Mouse (Mus musculus): ENCODE data around the gene Ankrd60. TPM values are rescaled to one million over a fixed set of nuclear protein-coding genes. Genes with fewer than 3 reads are reported as not detected.

Ankrd60 gene
- polyA plus RNA-seq, 1 experiment from 2014 or later, result not detected

- peaks cover 7% of the 10 kb centered on the region for H3K4me1 ChIP-seq (ENCODE audit: control insufficient read depth, insufficient read depth, low read depth, low read length)
- H3K27me3 ChIP-seq (replicated peaks; ENCODE audit: control insufficient read depth, insufficient read depth, low read length), result no peaks in the 10 kb centered on the region
- WGBS, result 70% methylated on average over 10 of the region's 10 CpGs
- H3K36me3 ChIP-seq (ENCODE audit: control insufficient read depth, insufficient read depth, low read length), result no peaks in the 10 kb centered on the region
- ATAC-seq, result peak; percentile 81
- H3K4me3 ChIP-seq (ENCODE audit: low read length), result no peak overlapping the region
- no peak overlapping the region for H3K9ac ChIP-seq (ENCODE audit: low read depth, low read length)
- H3K9me3 ChIP-seq (ENCODE audit: control insufficient read depth, low read length), result no peaks in the 10 kb centered on the region
- no peak overlapping the region for H3K4me2 ChIP-seq (ENCODE audit: low read length)
- H3K27ac ChIP-seq (ENCODE audit: low read depth, low read length), result no peak overlapping the region
These were observed 30.1 kb upstream of the Ankrd60 start for GRCm38 (mm10) chr2:173608020-173608958.

DNA sequence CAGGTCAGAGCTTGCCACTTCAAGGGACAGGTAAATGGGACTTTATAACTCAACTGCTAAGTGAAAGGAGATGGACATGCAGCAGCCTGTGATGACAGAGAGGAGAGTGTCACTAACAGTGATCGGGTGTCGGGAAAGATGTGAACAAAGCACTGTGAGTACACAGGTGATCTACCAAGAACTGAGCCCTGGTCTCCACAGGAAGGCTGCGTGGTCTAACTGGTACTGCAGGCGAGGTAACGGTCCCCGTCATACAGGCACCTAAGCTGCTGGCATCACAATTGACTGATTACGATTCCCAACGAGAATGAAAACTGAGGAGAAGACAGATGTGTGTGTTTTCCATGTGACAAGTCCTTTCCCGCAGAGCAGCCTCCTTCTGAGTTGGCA lies 28.2 kb upstream of the Ankrd60 start:
- H3K27ac ChIP-seq (ENCODE audit: low read depth, low read length), result no peak overlapping the region
- H3K27me3 ChIP-seq (replicated peaks; ENCODE audit: control insufficient read depth, insufficient read depth, low read length), result no peaks in the 10 kb centered on the region
- no peaks in the 10 kb centered on the region for H3K36me3 ChIP-seq (ENCODE audit: control insufficient read depth, insufficient read depth, low read length)
- 61% methylated on average over 9 of the region's 9 CpGs for WGBS
- H3K4me2 ChIP-seq (ENCODE audit: low read length), result no peak overlapping the region
- peak; percentile 9; the same call in 1 of the 2 replicates for ATAC-seq
- peaks cover 7% of the 10 kb centered on the region for H3K4me1 ChIP-seq (ENCODE audit: control insufficient read depth, insufficient read depth, low read depth, low read length)
- H3K9ac ChIP-seq (ENCODE audit: low read depth, low read length), result no peak overlapping the region
- H3K9me3 ChIP-seq (ENCODE audit: control insufficient read depth, low read length), result no peaks in the 10 kb centered on the region; the same call in 1 of the 2 replicates
- no peak overlapping the region for H3K4me3 ChIP-seq (ENCODE audit: low read length)

DNA sequence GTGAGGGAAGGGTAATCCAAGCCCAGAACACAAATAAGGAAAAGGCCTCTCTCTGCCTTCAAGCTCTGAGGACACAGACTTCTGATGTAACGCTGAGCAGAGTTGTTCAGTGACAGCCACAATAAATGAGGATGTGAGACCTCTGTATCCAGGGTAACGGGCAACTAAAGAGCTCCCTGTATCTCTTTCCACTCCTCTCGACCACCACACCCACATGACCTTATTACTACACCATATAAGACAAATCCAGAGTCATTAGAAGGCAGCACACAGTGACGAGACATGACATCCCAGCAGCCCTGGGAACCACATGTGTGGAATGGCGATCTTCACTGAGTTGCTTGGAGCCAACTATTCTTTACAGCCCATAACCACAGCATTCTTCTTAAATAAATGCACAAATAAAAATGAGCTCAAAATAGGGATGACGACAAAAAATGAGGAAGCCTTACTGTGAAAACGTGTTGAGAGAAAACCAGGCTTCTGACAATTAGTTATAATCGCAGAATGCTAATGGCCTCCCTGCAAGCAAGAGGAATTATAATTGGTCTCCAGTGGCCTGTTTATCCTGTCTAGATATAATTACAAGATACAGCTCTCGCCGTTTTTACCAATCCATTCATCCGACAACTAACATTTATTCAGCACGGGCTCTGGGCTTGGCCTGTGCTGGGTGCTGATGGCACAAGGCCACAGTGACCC lies 27.7 kb upstream of the Ankrd60 start:
- H3K9me3 ChIP-seq (ENCODE audit: control insufficient read depth, low read length), result no peaks in the 10 kb centered on the region; the same call in 1 of the 2 replicates
- no peak overlapping the region for H3K27ac ChIP-seq (ENCODE audit: low read depth, low read length)
- 35% methylated on average over 12 of the region's 12 CpGs for WGBS
- H3K4me2 ChIP-seq (ENCODE audit: low read length), result no peak overlapping the region
- peaks cover 7% of the 10 kb centered on the region for H3K4me1 ChIP-seq (ENCODE audit: control insufficient read depth, insufficient read depth, low read depth, low read length)
- H3K4me3 ChIP-seq (ENCODE audit: low read length), result no peak overlapping the region
- H3K36me3 ChIP-seq (ENCODE audit: control insufficient read depth, insufficient read depth, low read length), result no peaks in the 10 kb centered on the region
- peak; percentile 40; the same call in 1 of the 2 replicates for ATAC-seq
- H3K9ac ChIP-seq (ENCODE audit: low read depth, low read length), result no peak overlapping the region
- H3K27me3 ChIP-seq (replicated peaks; ENCODE audit: control insufficient read depth, insufficient read depth, low read length), result no peaks in the 10 kb centered on the region

DNA sequence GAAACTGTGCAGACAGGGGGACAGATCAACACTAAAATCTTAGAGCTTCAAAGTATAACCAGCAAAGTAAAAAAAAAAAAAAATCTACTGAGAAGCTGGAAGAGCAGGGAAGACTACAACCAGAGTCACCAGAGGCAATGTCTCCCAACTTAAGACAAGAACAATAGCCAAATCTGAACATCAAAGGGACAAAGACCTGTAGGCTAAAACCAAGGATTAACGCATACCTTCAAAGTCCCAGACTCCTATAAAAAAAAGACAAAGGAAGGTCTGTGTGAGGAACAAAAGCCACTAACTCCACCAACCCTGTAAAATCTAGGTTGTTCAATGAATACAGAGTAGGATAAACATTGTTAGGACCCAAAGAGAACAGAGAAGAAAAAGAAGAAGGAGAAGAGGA lies 23.7 kb upstream of the Ankrd60 start:
- no peak overlapping the region for H3K9ac ChIP-seq (ENCODE audit: low read depth, low read length)
- WGBS, result 96% methylated on average over 1 of the region's 1 CpGs
- H3K4me1 ChIP-seq (ENCODE audit: control insufficient read depth, insufficient read depth, low read depth, low read length), result peaks cover 4% of the 10 kb centered on the region
- no peak overlapping the region for H3K4me3 ChIP-seq (ENCODE audit: low read length)
- H3K9me3 ChIP-seq (ENCODE audit: control insufficient read depth, low read length), result no peaks in the 10 kb centered on the region; the same call in 1 of the 2 replicates
- 0 out of 2 replicates have a peak, but pooled peaks cover 2% of the 10 kb centered on the region for H3K36me3 ChIP-seq (ENCODE audit: control insufficient read depth, insufficient read depth, low read length)
- H3K27me3 ChIP-seq (replicated peaks; ENCODE audit: control insufficient read depth, insufficient read depth, low read length), result no peaks in the 10 kb centered on the region
- no peak overlapping the region for H3K27ac ChIP-seq (ENCODE audit: low read depth, low read length)
- no peak for ATAC-seq
- no peak overlapping the region for H3K4me2 ChIP-seq (ENCODE audit: low read length)

- ATAC-seq, result no peak
- Histone ChIP-seq H3K9me3 (ENCODE audit: control insufficient read depth, low read length) (no peaks in the 10 kb centered on the region), H3K4me1 (ENCODE audit: control insufficient read depth, insufficient read depth, low read depth, low read length) (no peaks in the 10 kb centered on the region), H3K9ac (ENCODE audit: low read depth, low read length) (no peak overlapping the region), H3K36me3 (ENCODE audit: control insufficient read depth, insufficient read depth, low read length) (no peaks in the 10 kb centered on the region), H3K4me3 (ENCODE audit: low read length) (no peak overlapping the region), H3K27ac (ENCODE audit: low read depth, low read length) (no peak overlapping the region), H3K27me3 (replicated peaks; ENCODE audit: control insufficient read depth, insufficient read depth, low read length) (no peaks in the 10 kb centered on the region), H3K4me2 (ENCODE audit: low read length) (no peak overlapping the region)
- 45% methylated on average over 10 of the region's 10 CpGs for WGBS
These were observed 17.2 kb upstream of the Ankrd60 start for GRCm38 (mm10) chr2:173595374-173595781.

- H3K36me3 ChIP-seq (ENCODE audit: control insufficient read depth, insufficient read depth, low read length), result no peaks in the 10 kb centered on the region
- WGBS, result 74% methylated on average over 11 of the region's 11 CpGs
- H3K4me3 ChIP-seq (ENCODE audit: low read length), result no peak overlapping the region
- no peaks in the 10 kb centered on the region for H3K4me1 ChIP-seq (ENCODE audit: control insufficient read depth, insufficient read depth, low read depth, low read length)
- H3K4me2 ChIP-seq (ENCODE audit: low read length), result no peak overlapping the region
- H3K27ac ChIP-seq (ENCODE audit: low read depth, low read length), result no peak overlapping the region
- no peaks in the 10 kb centered on the region for H3K27me3 ChIP-seq (replicated peaks; ENCODE audit: control insufficient read depth, insufficient read depth, low read length)
- ATAC-seq, result no peak
- no peaks in the 10 kb centered on the region for H3K9me3 ChIP-seq (ENCODE audit: control insufficient read depth, low read length)
- no peak overlapping the region for H3K9ac ChIP-seq (ENCODE audit: low read depth, low read length)
These were observed 16.3 kb upstream of the Ankrd60 start for GRCm38 (mm10) chr2:173594313-173595063.

DNA sequence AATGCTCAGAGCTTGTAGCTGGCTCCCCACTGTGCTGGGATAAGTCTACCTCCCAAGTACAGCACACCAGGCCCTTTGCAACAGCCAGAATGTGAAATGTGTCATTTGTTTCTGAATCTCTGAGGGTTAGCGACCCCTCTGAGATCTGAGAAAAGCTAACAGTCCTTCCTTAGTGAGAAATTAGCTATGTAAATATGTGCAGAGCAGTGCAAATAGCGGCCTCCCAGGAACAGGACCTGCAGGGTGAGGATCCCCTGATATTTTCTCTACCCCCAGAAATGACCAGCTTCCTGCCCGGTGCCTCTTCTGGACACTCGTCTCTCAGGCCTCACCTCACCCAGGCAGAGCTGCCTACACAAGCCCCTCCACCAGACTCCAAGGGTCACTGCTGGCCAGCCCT lies 15.7 kb upstream of the Ankrd60 start:
- no peaks in the 10 kb centered on the region for H3K9me3 ChIP-seq (ENCODE audit: control insufficient read depth, low read length)
- H3K4me2 ChIP-seq (ENCODE audit: low read length), result no peak overlapping the region
- H3K36me3 ChIP-seq (ENCODE audit: control insufficient read depth, insufficient read depth, low read length), result no peaks in the 10 kb centered on the region
- no peak overlapping the region for H3K4me3 ChIP-seq (ENCODE audit: low read length)
- H3K4me1 ChIP-seq (ENCODE audit: control insufficient read depth, insufficient read depth, low read depth, low read length), result no peaks in the 10 kb centered on the region
- H3K27ac ChIP-seq (ENCODE audit: low read depth, low read length), result no peak overlapping the region
- 55% methylated on average over 4 of the region's 4 CpGs for WGBS
- H3K27me3 ChIP-seq (replicated peaks; ENCODE audit: control insufficient read depth, insufficient read depth, low read length), result no peaks in the 10 kb centered on the region
- ATAC-seq, result no peak
- no peak overlapping the region for H3K9ac ChIP-seq (ENCODE audit: low read depth, low read length)

GRCm38 (mm10) chr2:173592781-173593180 lies 14.6 kb upstream of the Ankrd60 start:
- H3K9me3 ChIP-seq (ENCODE audit: control insufficient read depth, low read length), result no peaks in the 10 kb centered on the region
- H3K4me1 ChIP-seq (ENCODE audit: control insufficient read depth, insufficient read depth, low read depth, low read length), result no peaks in the 10 kb centered on the region
- H3K9ac ChIP-seq (ENCODE audit: low read depth, low read length), result no peak overlapping the region
- no peaks in the 10 kb centered on the region for H3K36me3 ChIP-seq (ENCODE audit: control insufficient read depth, insufficient read depth, low read length)
- H3K4me3 ChIP-seq (ENCODE audit: low read length), result no peak overlapping the region
- no peaks in the 10 kb centered on the region; the same call in 1 of the 2 replicates for H3K27me3 ChIP-seq (replicated peaks; ENCODE audit: control insufficient read depth, insufficient read depth, low read length)
- H3K27ac ChIP-seq (ENCODE audit: low read depth, low read length), result no peak overlapping the region
- no peak overlapping the region for H3K4me2 ChIP-seq (ENCODE audit: low read length)
- 46% methylated on average over 9 of the region's 9 CpGs for WGBS
- peak; percentile 72 for ATAC-seq

All from hindbrain, embryonic 16.5 days (tissue).